Mouse (Mus musculus) ES-Bruce4 (cell line): ENCODE measurements at regions not wholly inside any gene's neighbourhood (a gene's known extent, or its start where the extent isn't known, plus 50 kb on each side); places are given as distances from the start of the nearest gene placed in this dataset.

Experiments
- CTCF ChIP-seq: IDR thresholded peaks from one replicate; pipeline ENCODE4 v1.8.1; 2011; ENCODE audit warnings: low read depth, low read length
- EP300 ChIP-seq: IDR thresholded peaks from 2 replicates; pipeline ENCODE4 v1.6.1; 2011; ENCODE audit warnings: low read depth, low read length; ENCODE audit not compliant: insufficient read depth
- POLR2A ChIP-seq: IDR thresholded peaks from one replicate; pipeline ENCODE4 v1.8.1; 2011; ENCODE audit warnings: low read length; ENCODE audit not compliant: insufficient read depth

DNA sequence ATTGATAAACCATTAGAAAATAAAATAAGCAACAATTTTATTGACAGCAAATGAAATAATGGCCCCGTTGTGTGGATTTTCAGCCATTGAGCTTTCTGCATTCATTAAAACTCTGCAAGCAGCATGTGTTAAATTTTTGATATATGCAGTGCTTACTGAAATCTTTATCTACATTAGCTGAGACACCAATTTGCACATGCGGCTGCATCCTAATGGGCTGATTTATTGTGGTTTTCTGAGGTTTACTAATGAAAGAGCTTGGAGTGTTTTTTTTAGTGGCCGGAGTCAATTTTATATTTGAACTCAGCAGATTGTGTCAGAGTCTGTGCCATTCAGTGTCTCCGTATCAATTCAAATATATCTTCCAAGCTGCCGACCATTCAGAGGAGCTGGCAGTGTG is 653.3 kb upstream of the Tbl1xr1 start:
- TF ChIP-seq CTCF, result no peak
- TF ChIP-seq POLR2A, result no peak
- TF ChIP-seq EP300, result no peak
